ENCODE assay signal across 15 mouse cellular contexts in genomic region chr11:70013408-70013807, GRCm38 (mm10).
"Had no signal": no experiment of that assay in that cellular context is flagged by ENCODE, and none has a peak within 500 bp of the region (broad histone marks: within the 10 kb centered on the region; RNA-seq: fewer than 3 reads in every experiment).

No protein-coding gene starts in this region.

- H3K27me3 ChIP-seq: kidney, embryonic 15.5 days; limb, embryonic 12.5 days; neural tube, embryonic 12.5 days; stomach, embryonic 15.5 days had no signal

- H3K4me3 ChIP-seq: myocyte; neural tube, embryonic 12.5 days; stomach, embryonic 15.5 days had no signal

- H3K27ac ChIP-seq: limb, embryonic 12.5 days; liver, embryonic 14.5 days; neural tube, embryonic 12.5 days; stomach, embryonic 15.5 days had no signal

- H3K9ac ChIP-seq: kidney, embryonic 15.5 days; liver, embryonic 14.5 days; neural tube, embryonic 12.5 days; stomach, embryonic 15.5 days had no signal

- H3K4me2 ChIP-seq: stomach, embryonic 15.5 days had no signal

- ATAC-seq: intestine, embryonic 16.5 days had no signal

- DNase-seq: kidney, adult 2 months; kidney, postnatal 36 days; layer of hippocampus, adult 9-11 months; layer of hippocampus, postnatal 36 days; lung, adult 18-20 months; right cerebral cortex, postnatal 14 days; thymus, adult 2 months; thymus, postnatal 25 days had no signal

- H3K9me3 ChIP-seq: kidney, embryonic 15.5 days; limb, embryonic 12.5 days; neural tube, embryonic 12.5 days; stomach, embryonic 15.5 days had no signal
